Mouse (Mus musculus) bone marrow macrophage, adult 2 months (primary cell): ENCODE data around the gene Slc7a14.

Source experiments
- CTCF ChIP-seq: IDR thresholded peaks from 2 replicates; pipeline ENCODE4 v1.5.1; 2012; ENCODE audit warnings: low read depth, mild to moderate bottlenecking, low read length, moderate library complexity
- POLR2A ChIP-seq: IDR thresholded peaks from 2 replicates; pipeline ENCODE4 v1.6.1; 2012; ENCODE audit warnings: mild to moderate bottlenecking, low read depth, low read length, borderline replicate concordance

DNA sequence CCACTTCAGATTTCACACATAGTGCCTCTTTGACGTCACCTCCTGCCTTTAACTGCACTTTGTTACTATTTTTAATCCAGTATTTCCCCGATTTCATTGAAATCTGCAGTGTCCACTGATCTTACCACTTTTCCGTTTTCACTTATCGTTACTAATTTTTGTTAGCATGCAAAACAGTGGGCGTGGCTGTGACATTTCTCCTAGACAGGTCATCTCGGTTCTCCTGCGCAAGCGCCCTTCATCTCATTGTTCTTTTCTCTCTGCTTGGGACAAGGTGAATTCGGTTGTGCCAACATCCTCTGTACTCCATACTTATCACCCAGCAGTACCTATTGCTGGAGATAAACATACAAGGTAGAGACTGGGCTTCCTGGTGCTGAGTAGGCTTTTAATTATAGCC lies 56.3 kb downstream of the Slc7a14 start:
- TF ChIP-seq CTCF (no peak), POLR2A (no peak)
